Mouse (Mus musculus) spleen, adult 10 weeks (tissue): ENCODE measurements around the gene Eppin. TPM values are rescaled to one million over a fixed set of nuclear protein-coding genes. Genes with fewer than 3 reads are reported as not detected.

Source experiments
- polyA plus RNA-seq: library from polyadenylated mRNA; stranded (reverse); fragments of 350-450 nt; fragmentation: Illumina TruSeq; extraction: RNeasy Lipid Tissue Mini Kit (QIAGEN cat#74804); gene quantifications from one replicate; pipeline ENCODE4 v1.2.3, GENCODE M21; 2015; ENCODE audit warnings: low replicate concordance; ENCODE audit not compliant: insufficient read depth

Gene Eppin
- polyA plus RNA-seq = not detected

DNA sequence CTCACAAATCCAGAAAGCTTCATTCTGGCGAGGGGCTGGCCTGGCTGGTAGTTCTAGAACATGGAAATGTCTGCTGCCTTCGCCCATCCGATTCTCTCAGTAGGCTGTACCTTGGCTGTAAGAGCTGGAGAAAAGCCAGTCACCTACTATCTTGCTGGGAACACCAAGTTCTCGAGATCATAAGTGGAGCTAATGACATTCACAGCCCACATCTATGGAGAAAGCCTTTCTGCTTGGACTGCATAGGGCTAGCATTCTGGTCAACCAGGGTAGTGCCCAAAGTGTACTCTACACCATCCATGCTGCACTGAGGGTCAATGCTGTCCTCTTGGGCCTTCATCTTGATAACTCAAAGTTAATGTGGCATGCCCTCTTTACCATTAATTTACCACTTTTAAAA is at the start of gene Eppin:
Eppin (minus strand) TSS at position 101 of the 400 bp plus-strand sequence.

DNA sequence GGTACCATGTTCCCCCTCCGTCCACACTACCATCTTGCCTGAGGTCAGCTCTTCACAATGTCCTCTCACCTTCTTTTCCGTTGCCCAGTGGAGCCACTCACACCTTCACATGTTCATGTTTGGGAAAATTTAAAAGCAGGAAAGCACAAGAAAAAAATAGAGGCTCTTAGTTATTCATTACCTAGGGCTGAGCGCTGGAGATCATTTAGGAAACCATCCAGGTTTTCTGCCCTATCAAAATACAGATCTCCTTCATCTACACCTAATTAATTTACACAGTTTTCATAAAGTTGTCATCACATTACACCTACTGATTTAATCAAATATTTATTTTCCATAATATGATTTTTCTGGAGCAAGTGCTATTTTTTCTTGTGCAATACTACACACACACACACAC is 45.3 kb upstream of the Eppin start, which contains the start of gene Wfdc16:
Wfdc16 (minus strand) TSS at position 101 of the 400 bp plus-strand sequence.

DNA sequence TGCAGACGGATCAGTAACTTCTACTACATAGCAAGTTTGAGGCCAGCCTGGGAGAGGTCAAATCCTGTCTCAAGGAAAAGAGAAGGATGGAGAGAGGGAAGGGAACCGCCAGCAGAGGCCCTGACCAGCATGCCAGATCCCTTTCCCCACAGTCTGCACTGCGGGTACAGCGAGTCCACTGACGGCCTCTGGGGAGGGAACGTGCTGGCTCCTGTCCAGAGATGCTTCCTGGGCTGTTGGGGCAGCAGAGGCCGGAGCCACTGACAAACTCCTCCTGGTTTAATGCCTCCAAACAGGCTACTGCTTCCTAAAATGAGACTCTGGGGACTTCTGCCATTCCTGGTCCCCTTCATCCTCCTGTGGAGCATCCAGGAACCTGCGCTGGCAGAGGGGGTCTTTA is 20.1 kb upstream of the Eppin start, which contains the start of the genes Wfdc6b and Wfdc8:
Wfdc6b (plus strand) TSS at position 52 of the 400 bp plus-strand sequence.
Wfdc8 (minus strand) TSS at position 156 of the 400 bp plus-strand sequence.

DNA sequence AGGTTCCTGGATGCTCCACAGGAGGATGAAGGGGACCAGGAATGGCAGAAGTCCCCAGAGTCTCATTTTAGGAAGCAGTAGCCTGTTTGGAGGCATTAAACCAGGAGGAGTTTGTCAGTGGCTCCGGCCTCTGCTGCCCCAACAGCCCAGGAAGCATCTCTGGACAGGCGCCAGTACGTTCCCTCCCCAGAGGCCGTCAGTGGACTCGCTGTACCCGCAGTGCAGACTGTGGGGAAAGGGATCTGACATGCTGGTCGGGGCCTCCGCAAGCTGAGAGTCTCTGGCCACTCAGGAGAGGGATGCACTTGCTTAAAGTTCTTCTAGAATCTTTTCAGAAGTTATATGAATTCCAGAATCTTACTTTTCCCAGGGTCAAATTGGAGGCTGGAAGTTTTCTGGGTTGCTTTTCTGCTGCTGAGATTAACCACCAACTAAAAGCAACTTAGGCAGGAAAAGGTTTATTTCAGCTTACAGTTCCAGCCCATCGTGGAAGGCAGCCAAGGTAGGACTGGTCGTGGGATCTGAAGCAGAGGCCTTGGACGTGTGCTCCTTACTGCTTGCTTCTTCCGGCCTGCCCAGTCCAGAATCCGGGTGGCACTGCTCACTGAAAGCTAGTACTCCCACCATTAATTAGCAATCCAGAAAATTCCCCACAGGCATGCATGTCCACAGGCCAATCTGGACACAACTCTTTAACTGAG is 8.2 kb downstream of the Eppin start, which contains the start of gene Wfdc6a:
Wfdc6a (minus strand) TSS at position 423 of the 701 bp plus-strand sequence.

DNA sequence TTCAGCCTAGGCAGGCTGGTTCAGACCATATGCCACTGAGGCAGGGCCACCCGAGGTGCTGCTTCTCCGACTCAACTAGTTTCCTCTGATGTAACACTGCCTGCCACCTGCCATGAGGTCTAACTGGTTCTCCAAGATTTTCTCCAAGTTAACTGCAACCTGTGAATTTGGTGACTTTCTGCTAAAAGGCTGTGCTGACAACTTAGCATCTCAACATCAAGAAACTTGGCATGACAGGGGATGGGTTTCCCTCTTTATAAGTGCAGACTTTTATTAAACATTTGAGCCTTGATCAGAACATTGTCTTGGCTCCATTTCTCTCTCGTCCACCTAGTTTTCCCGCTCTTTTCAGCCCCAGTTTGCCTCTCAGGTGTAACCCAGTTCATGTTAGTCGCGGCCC is 20.0 kb downstream of the Eppin start, which contains the start of gene Spint3:
Spint3 (minus strand) TSS at position 101 of the 400 bp plus-strand sequence.

DNA sequence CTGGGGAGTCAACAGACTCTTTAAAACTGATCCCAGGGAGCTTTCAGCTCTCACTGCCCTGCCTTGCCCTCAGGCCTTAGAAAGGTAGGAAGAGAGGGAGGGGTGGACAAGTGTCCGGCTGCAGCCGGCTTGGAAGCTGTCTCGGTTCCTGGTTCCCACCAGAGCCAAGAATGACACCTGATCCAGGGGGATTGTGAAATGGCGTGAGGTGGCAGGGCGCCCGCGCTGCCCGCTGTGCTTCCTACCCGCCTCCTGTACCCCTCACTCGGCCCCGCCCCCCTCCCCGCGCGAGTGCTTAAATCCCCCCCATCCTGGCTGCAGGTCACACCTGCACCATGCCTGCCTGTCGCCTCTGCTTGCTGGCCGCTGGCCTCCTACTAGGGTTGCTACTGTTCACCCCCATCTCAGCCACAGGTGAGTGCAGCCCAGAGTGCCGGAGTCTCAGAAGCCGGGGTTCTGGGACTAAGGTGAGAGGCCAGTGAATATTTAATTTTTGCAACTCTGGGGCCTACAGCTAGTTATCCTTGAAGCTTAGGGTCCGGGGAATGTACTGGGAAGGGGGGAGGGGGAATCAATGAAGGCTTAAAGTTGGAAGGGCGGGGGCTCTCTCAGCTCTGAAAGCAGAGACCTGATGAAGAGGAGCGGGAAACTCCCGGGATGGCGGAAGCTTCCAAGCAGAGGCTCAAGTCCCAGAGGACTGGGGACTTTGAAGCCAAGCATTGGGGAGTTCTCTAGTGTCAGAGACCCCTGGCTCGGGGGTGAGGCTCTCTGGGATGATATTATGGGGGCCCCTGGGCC is 30.8 kb downstream of the Eppin start, which contains the start of gene Wfdc2:
Wfdc2 (plus strand) TSS at position 23 of the 798 bp plus-strand sequence.

Other genes with a start within 250 kb of the Eppin start
- gene Slpi, start 204.5 kb downstream of the Eppin start, polyA plus RNA-seq = 67.5 TPM
- 0.04 TPM for gene Rbpjl, start 190.5 kb downstream of the Eppin start, polyA plus RNA-seq
- gene Matn4, start 188.4 kb downstream of the Eppin start, polyA plus RNA-seq = 0.06 TPM
- gene Sdc4, start 149.7 kb downstream of the Eppin start, polyA plus RNA-seq = 55.3 TPM
- gene Sys1, start 136.6 kb downstream of the Eppin start, polyA plus RNA-seq = 21.8 TPM
- not detected for gene Gm20458, start 132.6 kb downstream of the Eppin start, polyA plus RNA-seq
- not detected for gene Trp53tg5, start 119.9 kb downstream of the Eppin start, polyA plus RNA-seq
- 12.0 TPM for gene Dbndd2, start 107.5 kb downstream of the Eppin start, polyA plus RNA-seq
- 28.4 TPM for gene Pigt, start 96.1 kb downstream of the Eppin start, polyA plus RNA-seq
- gene Wfdc2, start 31.2 kb downstream of the Eppin start, polyA plus RNA-seq = not detected
- gene Spint3, start 20.1 kb downstream of the Eppin start, polyA plus RNA-seq = not detected
- gene Wfdc6a, start 8.1 kb downstream of the Eppin start, polyA plus RNA-seq = 0.44 TPM
- not detected for gene Wfdc6b, start 19.9 kb upstream of the Eppin start, polyA plus RNA-seq
- not detected for gene Wfdc8, start 20.0 kb upstream of the Eppin start, polyA plus RNA-seq
- gene Wfdc16, start 45.2 kb upstream of the Eppin start, polyA plus RNA-seq = not detected
- not detected for gene Wfdc10, start 62.5 kb upstream of the Eppin start, polyA plus RNA-seq
- not detected for gene Wfdc9, start 63.0 kb upstream of the Eppin start, polyA plus RNA-seq
- gene Wfdc11, start 80.5 kb upstream of the Eppin start, polyA plus RNA-seq = not detected
- not detected for gene Wfdc13, start 91.5 kb upstream of the Eppin start, polyA plus RNA-seq
- gene Spint4, start 104.9 kb upstream of the Eppin start, polyA plus RNA-seq = not detected
- not detected for gene Spint5, start 121.7 kb upstream of the Eppin start, polyA plus RNA-seq
- gene Wfdc3, start 152.3 kb upstream of the Eppin start, polyA plus RNA-seq = 0.39 TPM
- 16.4 TPM for gene Dnttip1, start 152.4 kb upstream of the Eppin start, polyA plus RNA-seq
- gene Ube2c, start 176.3 kb upstream of the Eppin start, polyA plus RNA-seq = 44.2 TPM
- gene Tnnc2, start 186.4 kb upstream of the Eppin start, polyA plus RNA-seq = not detected
- gene Snx21, start 192.2 kb upstream of the Eppin start, polyA plus RNA-seq = 5.2 TPM
- 14.0 TPM for gene Acot8, start 211.3 kb upstream of the Eppin start, polyA plus RNA-seq
- gene Zswim3, start 211.5 kb upstream of the Eppin start, polyA plus RNA-seq = 5.5 TPM
- gene Zswim1, start 229.1 kb upstream of the Eppin start, polyA plus RNA-seq = 4.9 TPM
- not detected for gene Spata25, start 234.9 kb upstream of the Eppin start, polyA plus RNA-seq
- 161 TPM for gene Ctsa, start 239.3 kb upstream of the Eppin start, polyA plus RNA-seq
- gene Neurl2, start 239.9 kb upstream of the Eppin start, polyA plus RNA-seq = 0.99 TPM